Mouse (Mus musculus) C2C12 (cell line): ENCODE results near the gene Adck1. TPM values are rescaled to one million over a fixed set of nuclear protein-coding genes. Genes with fewer than 3 reads are reported as not detected.

ENCODE experiments used
- H3K27me3 ChIP-seq: one replicate; pipeline ENCODE4 v1.6.1; 2011; ENCODE audit not compliant: control insufficient read depth, insufficient read depth, insufficient read length
- H3K36me3 ChIP-seq: one replicate; pipeline ENCODE4 v1.6.1; 2011; ENCODE audit not compliant: control insufficient read depth, insufficient read depth
- H3K4me3 ChIP-seq: one replicate; pipeline ENCODE4 v1.5.1; 2011; ENCODE audit warnings: mild to moderate bottlenecking, control low read depth; ENCODE audit not compliant: poor library complexity, insufficient read depth, severe bottlenecking
- H3K79me2 ChIP-seq: one replicate; pipeline ENCODE4 v1.6.1; 2011; ENCODE audit not compliant: control insufficient read depth, insufficient read depth
- H3K79me3 ChIP-seq: one replicate; pipeline ENCODE4 v1.6.1; 2011; ENCODE audit warnings: low read depth, control low read depth
- H3ac ChIP-seq: one replicate; pipeline ENCODE3; 2011; ENCODE audit warnings: low read depth; ENCODE audit not compliant: control insufficient read depth, insufficient read length
- CEBPB ChIP-seq: IDR thresholded peaks from one replicate; pipeline ENCODE4 v1.6.1; 2011; ENCODE audit warnings: low read depth, mild to moderate bottlenecking, control low read depth, moderate library complexity
- CTCF ChIP-seq: IDR thresholded peaks from one replicate; pipeline ENCODE4 v1.5.1; 2011; ENCODE audit not compliant: control insufficient read depth, insufficient read depth, insufficient read length
- FOSL1 ChIP-seq: IDR thresholded peaks from one replicate; pipeline ENCODE4 v1.8.0; 2011; ENCODE audit warnings: mild to moderate bottlenecking, low read length; ENCODE audit not compliant: poor library complexity, insufficient read depth, severe bottlenecking
- MAX ChIP-seq: IDR thresholded peaks from one replicate; pipeline ENCODE4 v1.6.1; 2011; ENCODE audit warnings: mild to moderate bottlenecking, control low read depth
- MYOD1 ChIP-seq: IDR thresholded peaks from one replicate; pipeline ENCODE4 v1.6.1; 2011; ENCODE audit warnings: low read depth; ENCODE audit not compliant: control insufficient read depth, insufficient read length
- MYOG ChIP-seq: IDR thresholded peaks from one replicate; pipeline ENCODE4 v1.6.1; 2011; ENCODE audit not compliant: control insufficient read depth, insufficient read length; ENCODE audit errors: extremely low read depth
- USF1 ChIP-seq: IDR thresholded peaks from one replicate; pipeline ENCODE4 v1.6.1; 2011; ENCODE audit warnings: low read depth, mild to moderate bottlenecking, control low read depth, moderate library complexity
- polyA plus RNA-seq: library from polyadenylated mRNA; unstranded; fragments of >200 nt; fragmentation: generic; extraction: Trizol; gene quantifications from one replicate; pipeline ENCODE4 v1.2.1, GENCODE M21; 2012; ENCODE audit warnings: missing spikeins

Adck1 gene
- polyA plus RNA-seq, 1 experiment, result 24.1 TPM

DNA sequence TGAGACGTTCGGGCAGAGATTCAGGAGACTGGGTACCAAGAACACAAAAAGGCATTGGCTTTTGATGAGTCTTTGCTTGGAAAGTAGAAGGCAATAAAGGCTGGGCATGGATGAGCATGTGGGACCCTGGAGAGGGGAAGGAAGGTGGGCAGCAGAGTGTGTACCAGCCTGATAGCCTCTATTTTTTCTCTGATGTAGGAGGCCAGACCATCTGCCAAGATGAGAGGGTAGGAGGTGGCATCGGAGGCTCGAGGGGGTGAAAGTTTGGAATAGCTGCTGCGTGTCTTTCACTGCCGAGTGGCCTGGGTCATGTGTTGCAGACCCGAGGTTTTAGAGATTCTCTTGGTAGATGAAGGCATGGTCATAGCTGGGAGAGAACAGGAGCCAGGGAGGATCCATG lies 72.8 kb downstream of the Adck1 start:
- no peaks in the 10 kb centered on the region for H3K36me3 ChIP-seq
- TF ChIP-seq USF1 (no peak), MYOG (no peak), MAX (no peak), FOSL1 (no peak), CTCF (no peak), MYOD1 (no peak), CEBPB (no peak)
- H3K27me3 ChIP-seq, result no peaks in the 10 kb centered on the region
- no peaks in the 10 kb centered on the region for H3K79me3 ChIP-seq
- no peak overlapping the region for H3K4me3 ChIP-seq
- no peaks in the 10 kb centered on the region for H3K79me2 ChIP-seq
- H3ac ChIP-seq, result no peak overlapping the region

DNA sequence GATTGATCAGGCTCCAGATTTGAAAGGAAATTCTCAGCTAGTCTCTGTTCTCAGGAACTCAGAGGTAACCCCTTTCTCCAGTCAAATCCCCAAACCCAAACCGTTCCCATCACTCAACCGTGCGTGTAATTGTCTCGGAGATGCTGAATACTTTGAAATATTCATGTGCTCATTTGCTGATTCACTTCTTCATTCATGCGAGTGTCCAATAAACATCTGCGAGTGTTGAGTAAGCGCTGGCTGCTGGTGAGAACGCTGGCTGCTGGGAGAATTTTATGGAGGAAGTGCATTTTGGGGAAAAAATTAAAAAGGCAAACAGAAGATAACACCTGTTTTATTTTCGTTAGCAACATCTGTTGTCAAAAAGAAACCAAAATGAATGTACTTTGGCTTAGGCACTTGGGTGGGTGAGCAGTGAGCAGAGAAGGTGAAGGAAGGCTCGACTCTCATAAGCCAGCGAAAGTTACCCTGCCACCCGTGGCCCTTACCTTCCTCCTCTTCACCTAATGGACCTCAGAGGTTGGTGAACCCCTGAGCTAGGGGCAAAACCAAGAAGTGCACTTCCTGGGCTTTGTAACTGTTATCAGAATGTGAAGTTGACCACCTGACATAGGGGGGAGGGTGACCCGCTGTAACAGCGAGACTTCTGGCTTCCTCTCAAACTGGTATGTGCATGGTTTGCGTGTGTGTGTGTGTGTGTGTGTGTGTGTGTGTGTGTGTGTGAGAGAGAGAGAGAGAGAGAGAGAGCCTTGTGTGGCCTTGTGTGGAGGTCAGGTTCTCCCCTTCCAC lies 76.8 kb downstream of the Adck1 start:
- Histone ChIP-seq H3ac (no peak overlapping the region), H3K4me3 (no peak overlapping the region), H3K79me2 (no peaks in the 10 kb centered on the region), H3K36me3 (no peaks in the 10 kb centered on the region), H3K79me3 (no peaks in the 10 kb centered on the region), H3K27me3 (no peaks in the 10 kb centered on the region)
- TF ChIP-seq CTCF (no peak), FOSL1 (no peak)

DNA sequence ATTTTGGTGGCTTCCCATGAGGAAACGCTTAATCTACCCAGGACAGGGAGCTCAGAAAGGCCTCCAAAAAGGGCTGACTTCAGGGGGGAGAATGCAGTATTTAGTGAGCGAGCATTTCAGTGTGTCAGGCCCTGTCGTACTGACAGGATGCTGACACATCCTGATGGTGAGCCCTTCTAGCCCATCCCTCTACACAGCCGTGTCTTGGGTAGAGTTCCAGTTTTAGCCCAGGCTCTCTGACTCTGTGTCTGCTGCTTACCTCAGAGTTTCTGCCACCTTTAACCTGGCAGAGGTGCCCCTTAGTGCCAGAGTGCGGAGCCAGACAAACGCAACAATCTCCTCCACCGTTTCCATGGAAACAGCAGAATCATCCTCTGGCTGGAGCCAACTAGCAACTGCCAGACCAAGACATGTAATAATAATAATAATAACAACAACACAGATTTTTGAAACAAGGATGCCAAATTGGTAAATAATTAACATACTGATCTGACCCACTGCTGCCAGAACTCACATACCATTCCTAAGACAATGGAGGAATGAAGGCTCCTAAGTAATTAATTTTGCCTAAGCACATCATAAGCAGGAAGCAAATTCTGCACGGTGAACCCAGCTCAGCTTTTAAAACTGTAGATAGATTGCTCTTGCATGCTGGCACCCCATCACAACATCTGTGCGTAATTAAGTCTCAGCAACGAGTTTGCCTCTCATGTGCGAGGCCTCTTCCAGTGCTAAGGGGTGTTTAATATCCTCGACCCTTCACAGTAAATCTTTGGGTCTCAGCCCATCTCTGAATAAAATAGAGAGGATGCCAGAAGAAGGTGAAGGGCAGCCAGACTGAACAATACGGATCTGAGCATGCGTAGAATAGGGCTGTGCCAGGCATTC lies 81.8 kb downstream of the Adck1 start:
- H3K36me3 ChIP-seq, result no peaks in the 10 kb centered on the region
- TF ChIP-seq USF1, result no peak
- no peaks in the 10 kb centered on the region for H3K27me3 ChIP-seq
- H3K79me3 ChIP-seq, result no peaks in the 10 kb centered on the region
- H3ac ChIP-seq, result no peak overlapping the region
- no peaks in the 10 kb centered on the region for H3K79me2 ChIP-seq
- H3K4me3 ChIP-seq, result no peak overlapping the region

DNA sequence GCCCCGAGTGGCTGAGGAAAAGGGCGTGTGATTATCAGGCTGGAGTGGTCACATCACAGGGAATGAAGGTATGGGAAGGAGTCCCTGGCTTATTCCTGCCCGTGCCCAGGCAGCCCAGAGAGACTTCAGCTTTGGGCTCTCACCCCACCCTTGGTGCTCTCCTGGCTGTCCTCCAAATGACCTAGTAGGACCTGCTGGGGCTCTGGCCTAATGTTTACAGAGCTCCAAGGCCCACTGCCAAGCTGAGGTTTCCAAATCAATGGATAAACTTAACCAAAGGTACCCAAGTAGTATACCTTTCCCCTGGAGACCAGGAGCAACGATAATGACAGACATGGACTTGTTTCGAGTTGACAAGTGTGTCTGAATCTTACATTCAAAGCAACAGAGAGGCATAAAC lies 83.7 kb downstream of the Adck1 start:
- Histone ChIP-seq H3K79me2 (no peaks in the 10 kb centered on the region), H3K27me3 (no peaks in the 10 kb centered on the region), H3K36me3 (no peaks in the 10 kb centered on the region), H3ac (no peak overlapping the region), H3K4me3 (no peak overlapping the region), H3K79me3 (no peaks in the 10 kb centered on the region)
- TF ChIP-seq MYOD1 (no peak), CEBPB (no peak), USF1 (no peak), MYOG (no peak), CTCF (no peak), MAX (no peak), FOSL1 (no peak)

GRCm38 (mm10) chr12:88445471-88445870 lies 85.1 kb downstream of the Adck1 start:
- TF ChIP-seq USF1, result no peak
- no peak for TF ChIP-seq CTCF
- no peak for TF ChIP-seq MYOG
- no peak for TF ChIP-seq MYOD1
- H3K79me3 ChIP-seq, result no peaks in the 10 kb centered on the region
- peaks cover 5% of the 10 kb centered on the region for H3K36me3 ChIP-seq
- no peak overlapping the region for H3K4me3 ChIP-seq
- H3K79me2 ChIP-seq, result no peaks in the 10 kb centered on the region
- H3ac ChIP-seq, result no peak overlapping the region
- H3K27me3 ChIP-seq, result no peaks in the 10 kb centered on the region
